Mouse (Mus musculus): ENCODE measurements around the gene Aarsd1.
"Not testable (repeated sequence)": the region's sequence is repeated elsewhere in the genome, so short reads cannot be mapped to it uniquely, and the experiment has no call there.

Aarsd1 gene

DNA sequence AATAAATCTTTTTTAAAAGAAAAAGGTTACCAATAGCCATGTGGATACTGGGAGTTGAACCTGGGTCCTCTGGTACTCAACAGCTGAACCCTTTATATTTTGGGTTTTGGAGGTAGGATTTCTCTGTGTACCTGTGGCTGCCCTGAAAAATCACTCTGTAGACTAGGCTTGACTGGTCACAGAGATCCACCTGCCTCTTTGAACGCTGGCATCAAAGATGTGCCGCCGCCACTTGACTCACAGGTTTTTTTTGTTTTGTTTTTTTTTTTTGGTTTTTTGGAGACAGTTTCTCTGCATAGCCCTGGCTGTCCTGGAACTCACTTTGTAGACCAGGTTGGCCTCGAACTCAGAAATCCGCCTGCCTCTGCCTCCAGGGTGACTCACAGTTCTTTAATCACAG is 30.4 kb upstream of the Aarsd1 start:
- no peak for DNase-seq (ENCODE audit: low spot score in 2 of 2)

DNA sequence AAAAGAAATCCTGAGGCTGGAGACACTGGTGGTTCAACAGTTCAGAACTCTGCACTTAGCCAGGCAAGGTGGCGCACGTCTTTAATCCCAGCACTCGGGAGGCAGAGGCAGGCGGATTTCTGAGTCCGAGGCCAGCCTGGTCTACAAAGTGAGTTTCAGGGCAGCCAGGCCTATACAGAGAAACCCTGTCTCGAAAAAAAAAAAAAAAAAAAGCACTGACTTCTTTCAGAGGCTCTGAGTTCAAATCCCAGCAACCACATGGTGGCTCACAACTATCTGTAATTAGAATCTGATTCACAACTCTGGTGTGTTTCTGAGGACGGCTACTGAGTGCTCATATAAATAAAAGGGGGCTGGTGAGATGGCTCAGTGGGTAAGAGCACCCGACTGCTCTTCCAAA is 29.4 kb upstream of the Aarsd1 start:
- DNase-seq (ENCODE audit: low spot score in 2 of 2) = not testable (repeated sequence)

DNA sequence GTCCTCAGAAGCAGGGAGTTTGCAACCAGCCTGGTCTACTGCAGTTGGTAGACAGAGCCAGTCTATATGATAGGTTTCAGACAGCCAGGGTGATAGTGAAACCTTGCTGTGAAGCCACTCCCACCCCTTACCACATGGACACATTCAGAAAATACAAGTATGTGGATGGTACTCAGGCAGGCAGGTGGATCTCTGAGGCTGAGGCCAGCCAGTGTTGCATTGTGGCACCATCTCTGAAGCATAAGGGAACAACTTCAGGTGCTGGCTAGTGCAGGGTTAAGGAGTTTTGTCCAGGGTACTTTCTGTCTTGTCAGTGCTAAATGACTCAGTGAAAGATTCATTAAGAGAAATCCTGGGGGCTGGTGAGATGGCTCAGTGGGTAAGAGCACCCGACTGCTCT is 28.9 kb upstream of the Aarsd1 start:
- DNase-seq (ENCODE audit: low spot score in 2 of 2) = no peak

DNA sequence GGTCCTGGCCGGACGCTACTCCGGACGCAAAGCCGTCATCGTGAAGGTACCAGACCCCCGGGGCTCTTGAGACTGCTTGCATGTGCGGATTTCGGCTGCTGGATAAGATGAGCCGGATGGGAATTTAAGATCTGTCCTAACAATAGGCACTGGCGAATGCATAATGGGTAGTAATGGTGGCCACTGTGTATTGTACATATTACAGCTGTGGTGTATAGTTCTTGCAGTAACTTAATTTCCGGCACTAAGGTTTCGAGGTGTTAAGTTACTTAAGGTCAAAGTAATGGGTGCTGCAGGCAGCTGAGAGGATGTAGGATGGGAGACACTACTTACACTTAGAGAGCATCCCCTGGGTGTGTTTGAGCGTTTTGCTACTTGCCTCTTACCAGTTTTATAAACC is 25.3 kb upstream of the Aarsd1 start:
- DNase-seq (ENCODE audit: low spot score in 2 of 2) = no peak

DNA sequence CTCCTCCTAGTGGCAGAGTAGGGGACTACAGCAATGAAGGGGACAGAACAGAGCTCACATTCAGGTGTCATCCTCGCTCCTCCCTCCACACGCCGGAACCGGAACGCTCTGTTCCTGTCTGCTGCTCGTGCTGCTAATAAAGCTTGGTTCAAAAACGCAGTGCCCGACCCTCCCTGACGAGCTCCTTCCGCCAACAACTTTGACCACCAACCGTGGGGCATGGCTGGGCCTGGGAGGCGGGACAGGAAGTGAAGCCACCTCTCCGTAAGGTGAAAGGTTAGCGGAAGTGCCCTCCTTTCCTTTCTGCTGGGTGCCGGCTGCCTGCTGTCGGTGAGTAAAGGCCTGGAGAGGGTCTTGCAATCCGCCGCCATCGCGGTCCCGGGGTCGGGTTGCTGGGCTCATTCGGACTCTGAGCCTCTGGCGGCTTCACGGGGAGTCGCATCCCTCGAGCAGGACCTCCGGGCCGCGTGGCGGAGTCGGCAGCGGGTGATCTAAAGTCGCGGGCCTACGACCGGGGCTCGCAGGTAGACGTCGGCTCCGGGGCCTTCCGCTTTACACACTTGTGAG is 24.8 kb upstream of the Aarsd1 start, which contains the start of gene Rpl27:
Gene Rpl27, plus strand, starts transcription at position 172 of the 567 bp plus-strand sequence.
- DNase-seq (ENCODE audit: low spot score in 2 of 2) = peak; percentile 96 to 98

DNA sequence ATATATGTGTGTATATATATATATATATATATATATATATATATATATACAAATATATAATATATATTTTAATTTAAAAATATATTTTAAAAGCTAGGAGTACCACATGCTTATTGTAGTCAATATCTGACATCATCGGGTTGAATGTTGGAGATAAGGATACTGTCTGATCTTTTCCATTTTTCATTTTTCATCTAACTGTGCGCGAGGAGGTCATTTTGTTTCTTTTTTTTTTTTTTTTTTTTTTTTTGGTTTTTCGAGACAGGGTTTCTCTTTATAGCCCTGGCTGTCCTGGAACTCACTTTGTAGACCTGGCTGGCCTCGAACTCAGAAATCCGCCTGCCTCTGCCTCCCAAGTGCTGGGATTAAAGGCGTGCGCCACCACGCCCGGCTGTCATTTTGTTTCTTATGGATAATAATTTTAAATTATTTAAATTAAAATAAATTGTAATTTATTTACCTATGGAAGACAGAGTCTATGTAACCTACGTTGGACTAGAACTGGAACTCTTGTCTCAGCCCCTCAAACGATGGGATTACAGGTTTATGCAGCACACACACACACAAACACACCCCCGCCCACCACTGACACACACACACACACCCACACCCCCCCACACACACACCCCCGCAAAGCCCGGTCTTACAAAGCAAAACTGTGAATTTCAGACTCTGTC is 24.2 kb upstream of the Aarsd1 start:
- not testable (repeated sequence) for DNase-seq (ENCODE audit: low spot score in 2 of 2)

DNA sequence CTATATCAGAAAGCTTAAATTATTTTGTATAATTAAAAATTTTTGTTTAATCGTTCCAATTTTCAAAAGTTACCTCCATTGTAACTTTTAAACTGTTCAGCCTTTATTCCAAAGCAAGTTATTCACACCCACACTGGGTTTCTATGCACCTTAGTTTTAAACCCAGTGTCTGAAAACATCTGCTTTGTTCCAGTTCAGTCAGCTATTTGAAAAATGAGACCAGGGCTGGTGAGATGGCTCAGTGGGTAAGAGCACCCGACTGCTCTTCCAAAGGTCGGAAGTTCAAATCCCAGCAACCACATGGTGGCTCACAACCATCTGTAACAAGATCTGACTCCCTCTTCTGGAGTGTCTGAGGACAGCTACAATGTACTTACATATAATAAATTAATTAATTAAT is 20.6 kb upstream of the Aarsd1 start:
- not testable (repeated sequence) for DNase-seq (ENCODE audit: low spot score in 2 of 2)

DNA sequence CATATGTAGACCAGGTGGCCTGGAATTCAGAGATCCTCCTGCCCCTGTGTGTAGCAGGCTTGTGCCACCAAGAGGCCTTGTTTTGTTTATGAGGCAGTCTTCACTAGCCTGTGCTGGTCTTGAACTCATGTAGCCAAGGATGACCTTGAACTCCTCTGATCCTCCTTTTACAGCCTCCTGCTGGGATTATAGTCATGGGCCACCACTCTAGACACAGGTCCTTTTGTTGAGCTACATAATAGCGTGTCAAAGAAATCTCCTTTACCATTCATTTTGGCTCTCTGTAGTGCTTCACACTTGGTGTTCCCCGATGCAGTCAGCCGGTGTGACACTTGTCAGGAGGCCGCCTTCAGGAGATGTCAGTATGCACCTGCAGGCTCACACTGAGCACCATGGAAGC is 19.5 kb upstream of the Aarsd1 start:
- DNase-seq (ENCODE audit: low spot score in 2 of 2) = no peak

DNA sequence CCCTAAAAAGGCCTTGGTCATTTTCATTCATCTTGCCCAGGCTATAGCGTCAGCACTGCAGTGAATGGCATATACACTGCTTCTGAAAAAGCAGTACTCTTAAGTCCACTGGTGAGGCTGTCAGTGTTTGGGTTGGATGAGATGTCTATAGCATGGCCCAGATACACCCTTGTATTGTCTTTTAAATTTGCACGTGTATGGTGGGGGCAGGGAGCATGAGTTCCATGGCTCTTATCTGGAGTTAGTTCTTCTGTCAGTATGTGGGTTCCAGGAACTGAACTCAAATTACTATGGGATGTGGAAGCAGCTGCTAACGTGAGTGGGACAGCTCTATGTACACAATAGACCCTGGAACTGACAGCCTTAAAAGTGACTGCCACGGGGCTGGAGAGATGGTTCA is 18.4 kb upstream of the Aarsd1 start:
- DNase-seq (ENCODE audit: low spot score in 2 of 2) = no peak

DNA sequence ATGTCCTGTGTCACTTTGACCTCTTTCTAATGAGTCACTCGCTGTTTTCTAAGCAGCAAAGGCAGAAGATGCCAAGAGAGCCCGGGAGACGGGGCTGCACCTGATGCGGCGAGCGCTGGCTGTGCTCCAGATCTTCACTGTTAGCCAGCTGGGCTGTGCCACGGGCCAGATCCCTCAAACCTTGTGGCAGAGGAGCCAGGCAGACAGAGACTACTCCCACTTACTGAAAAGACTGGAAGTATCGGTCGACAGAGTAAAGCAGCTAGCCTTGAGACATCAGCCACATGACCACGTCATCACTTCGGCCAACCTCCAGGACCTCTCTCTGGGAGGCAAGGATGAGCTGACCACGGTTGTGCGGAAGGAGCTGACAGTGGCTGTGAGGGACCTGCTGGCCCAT is 16.0 kb upstream of the Aarsd1 start:
- no peak for DNase-seq (ENCODE audit: low spot score in 2 of 2)

DNA sequence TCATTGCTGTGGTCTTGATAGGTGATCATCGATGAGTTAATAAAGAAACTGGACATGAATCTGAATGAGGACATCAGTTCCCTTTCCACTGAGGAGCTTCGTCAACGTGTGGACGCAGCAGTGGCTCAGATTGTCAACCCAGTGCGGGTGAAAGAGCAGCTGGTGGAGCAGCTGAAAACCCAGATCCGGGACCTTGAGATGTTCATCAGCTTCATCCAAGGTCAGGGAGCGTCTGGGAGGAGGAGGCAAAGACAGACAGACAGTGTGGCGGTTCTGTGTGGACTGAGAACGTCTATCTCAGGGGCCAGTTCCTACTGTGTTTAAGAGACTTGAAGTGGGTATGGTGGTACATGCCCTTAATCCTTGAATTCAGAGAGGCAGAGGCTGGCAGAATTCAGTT is 13.9 kb upstream of the Aarsd1 start:
- DNase-seq (ENCODE audit: low spot score in 2 of 2) = no peak

DNA sequence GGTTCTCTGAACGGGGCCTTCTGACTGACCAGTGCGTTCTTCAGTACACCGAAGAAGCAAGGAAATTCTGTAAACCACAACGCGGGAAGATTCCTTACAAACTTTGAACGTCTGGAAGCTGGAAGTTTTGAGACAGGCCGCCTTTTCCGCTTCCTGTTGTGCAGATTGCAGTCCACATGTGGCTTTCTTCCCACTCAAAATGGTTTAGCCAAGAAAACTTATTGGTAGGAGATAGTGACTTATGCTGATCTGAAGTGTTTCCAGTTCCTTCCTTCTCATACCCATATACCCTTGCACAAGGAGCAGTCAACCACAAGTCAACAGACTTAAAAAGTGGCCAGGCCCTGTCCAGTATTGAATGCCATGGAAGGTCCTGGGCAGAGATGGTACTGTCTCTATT is 8.8 kb upstream of the Aarsd1 start:
- no peak for DNase-seq (ENCODE audit: low spot score in 2 of 2)

DNA sequence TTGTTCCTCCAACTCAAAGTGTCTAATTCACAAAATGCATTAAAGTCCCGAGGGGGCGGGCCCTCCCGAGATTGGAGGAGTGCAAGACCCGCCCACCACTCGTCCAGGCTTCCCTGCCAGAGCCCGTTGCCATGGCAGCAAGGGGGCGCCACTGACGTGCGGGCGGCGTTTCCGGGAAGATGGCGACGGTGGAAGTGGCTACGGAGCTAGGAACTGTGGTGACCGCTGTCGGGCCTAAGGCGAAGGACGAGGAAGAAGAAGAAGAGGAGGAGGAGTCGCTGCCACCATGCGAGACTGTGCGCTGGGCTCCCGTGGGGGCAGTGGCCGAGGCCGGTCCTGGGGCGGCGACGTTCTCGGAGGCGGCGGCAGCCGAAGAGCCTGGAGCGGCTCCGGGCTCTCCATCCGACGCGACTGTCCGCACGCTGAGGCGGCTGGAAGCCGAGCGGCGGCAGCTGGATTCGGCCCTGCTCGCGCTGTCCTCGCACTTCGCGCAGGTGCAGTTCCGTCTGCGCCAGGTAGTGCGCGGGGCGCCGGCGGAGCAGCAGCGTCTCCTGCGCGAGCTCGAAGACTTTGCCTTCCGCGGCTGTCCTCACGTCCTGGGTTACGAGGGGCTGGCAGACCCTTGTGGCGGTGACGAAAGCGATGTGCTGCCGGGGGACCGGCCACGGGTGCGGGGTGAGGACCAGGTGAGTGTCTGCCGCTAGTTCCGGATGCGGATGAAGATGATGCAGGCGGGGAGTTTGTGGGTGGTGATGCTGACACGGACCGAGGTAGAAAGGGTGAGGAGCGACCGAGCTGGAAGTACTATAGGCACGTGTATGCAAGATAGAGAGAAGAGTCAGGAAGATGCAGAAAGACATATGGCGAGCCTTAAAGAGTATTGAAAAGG is 7.8 kb upstream of the Aarsd1 start, which contains the start of the genes Rundc1 and Ptges3l:
Gene Rundc1, plus strand, starts transcription at position 161 of the 889 bp plus-strand sequence.
Gene Ptges3l, minus strand, starts transcription at position 409 of the 889 bp plus-strand sequence.
- peak; percentile 87 to 98 for DNase-seq (ENCODE audit: low spot score in 2 of 2)

DNA sequence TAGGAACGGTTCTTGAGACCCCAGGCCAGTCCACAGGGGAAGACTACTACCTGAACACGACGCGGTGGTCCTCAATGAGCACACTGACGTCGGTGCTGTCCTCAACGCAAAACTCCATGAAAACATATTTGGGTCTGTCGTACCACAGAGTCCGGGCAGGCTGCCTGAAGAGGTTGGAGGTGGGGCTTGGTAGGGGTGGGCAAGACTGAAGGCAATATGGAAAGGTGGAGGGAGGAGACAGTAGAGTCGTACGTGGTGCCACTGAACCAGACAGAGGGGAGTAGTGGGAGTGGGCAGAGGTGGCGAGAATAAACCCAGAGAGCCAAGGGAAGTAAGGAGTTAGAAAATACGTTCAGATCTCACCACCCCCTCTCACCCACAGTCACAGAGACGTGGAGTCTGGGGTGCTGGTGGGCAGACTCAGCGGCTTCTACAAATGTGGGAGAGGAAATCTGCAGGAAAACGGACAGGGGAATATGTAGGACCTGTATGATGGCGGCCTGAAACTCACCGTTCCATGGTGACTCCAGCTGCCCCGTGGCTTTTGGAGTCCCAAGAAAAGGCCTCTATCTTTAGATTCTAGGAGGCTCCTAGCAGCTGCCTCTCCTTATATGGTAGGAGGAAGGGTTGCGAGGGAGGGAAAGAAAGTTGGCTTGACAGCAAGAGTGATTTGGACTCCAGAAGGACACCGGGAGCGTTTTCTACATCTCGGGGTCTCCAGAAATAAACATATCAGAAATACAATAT is 6.9 kb upstream of the Aarsd1 start, which contains the start of gene Gm27029:
Gene Gm27029, minus strand, starts transcription at position 692 of the 747 bp plus-strand sequence.
- no peak for DNase-seq (ENCODE audit: low spot score in 2 of 2)

DNA sequence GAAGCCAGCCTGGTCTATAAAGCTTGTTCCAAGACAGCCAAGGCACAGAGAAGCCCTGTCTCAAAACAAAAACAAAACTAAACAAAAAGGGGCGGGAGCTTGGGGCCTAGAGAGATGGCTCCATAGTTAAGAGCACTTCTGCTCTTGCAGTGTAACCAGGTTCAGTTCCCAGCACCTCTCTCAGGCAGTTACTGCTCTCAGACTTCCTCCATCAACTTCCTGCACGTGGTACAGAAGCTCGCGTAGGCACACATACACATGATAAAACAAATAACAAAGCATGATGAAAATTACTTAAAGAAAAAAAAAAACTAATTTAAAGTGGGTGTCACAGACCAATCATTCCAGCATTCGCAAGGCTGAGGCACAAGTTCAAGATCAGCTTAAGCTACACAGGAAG is 2.7 kb upstream of the Aarsd1 start:
- DNase-seq (ENCODE audit: low spot score in 2 of 2) = no peak

DNA sequence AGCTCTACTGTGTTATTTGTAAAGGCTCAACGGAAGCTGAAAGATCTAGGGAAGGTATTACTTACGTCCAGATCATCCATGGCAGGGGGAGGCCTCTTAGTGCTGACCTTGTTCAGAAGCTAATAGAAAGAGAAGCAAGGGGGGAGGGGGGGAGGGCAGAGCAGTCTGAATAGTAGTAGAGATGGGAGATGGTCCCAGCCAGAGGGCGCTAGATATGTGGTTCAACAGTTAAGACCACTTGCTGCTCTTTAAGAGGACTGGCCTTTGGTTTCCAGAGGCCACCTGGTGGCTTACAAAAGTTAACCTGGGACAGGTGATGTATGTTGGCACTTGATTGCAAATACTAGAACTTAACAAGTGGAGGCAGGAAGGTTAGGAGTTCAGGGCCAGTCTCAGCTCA is 2.2 kb upstream of the Aarsd1 start:
- no peak for DNase-seq (ENCODE audit: low spot score in 2 of 2)

DNA sequence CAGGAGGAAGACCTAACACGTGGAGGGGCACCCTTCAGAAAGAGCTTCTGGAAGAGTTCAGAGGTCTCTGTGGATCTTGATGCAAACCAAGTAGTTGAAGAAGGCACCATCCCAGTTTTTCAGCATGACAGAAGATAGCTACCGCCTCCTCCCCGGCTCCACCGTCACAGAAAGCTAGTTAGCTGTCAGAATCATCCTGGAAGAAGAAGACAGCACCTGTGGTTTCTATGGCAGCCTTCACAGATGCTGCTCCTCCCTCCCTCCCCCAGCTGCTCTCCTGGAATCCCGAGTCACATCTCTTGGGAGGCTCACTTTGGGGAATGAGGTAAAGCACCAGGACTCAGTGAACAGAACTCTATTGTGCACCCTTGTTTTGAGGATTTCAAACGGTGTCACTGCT is 1.6 kb upstream of the Aarsd1 start:
- peak; percentile 47 to 69 for DNase-seq (ENCODE audit: low spot score in 2 of 2)

DNA sequence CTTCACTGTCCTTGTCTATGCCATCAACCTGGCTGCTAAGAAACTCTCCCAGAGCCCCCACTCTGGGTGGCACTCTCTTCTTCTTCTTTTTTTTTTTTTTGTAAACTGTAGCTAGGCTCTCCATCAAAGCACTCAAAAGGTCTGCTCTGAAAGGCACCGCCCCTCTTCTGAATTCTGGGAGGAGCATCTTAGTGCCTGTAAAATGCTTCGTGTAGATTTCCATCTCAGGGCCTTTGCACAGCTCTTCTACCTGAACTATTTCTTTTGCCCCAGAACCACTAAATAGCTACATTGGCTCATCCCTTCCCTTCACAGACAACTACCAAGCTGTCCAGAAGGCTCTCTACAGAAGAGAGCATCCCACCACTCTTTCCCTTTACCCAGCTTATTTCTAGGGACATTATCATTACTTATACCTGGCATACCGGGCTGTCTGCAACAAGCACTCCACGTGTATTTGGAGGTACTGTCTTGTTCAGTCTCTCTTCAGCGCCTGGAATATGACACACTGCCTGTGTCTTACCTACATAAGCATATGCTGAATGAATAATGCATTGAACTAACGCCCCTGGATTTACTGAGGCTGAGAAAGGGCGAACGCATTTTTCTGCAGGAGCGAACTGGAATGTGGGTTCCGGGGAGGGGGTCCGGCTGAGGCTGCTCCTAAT is 848 bp downstream of the Aarsd1 start:
- no peak for DNase-seq (ENCODE audit: low spot score in 2 of 2)

DNA sequence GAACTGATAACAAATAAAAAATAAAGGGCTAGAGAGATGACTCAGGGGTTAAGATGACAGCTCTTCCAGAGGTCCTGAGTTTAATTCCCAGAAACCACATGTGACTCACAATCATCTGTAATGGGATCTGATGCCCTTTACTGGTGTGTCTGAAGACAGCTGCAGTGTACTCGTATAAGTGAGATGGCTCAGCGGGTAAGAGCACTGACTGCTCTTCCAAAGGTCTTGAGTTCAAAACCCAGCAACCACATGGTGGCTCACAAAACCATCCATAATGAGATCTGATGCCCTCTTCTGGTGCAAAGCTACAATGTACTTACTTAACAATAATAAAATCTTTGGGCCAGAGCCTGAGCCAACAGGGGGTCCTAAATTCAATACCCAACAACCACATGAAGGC is 2.1 kb downstream of the Aarsd1 start:
- DNase-seq (ENCODE audit: low spot score in 2 of 2) = no peak

DNA sequence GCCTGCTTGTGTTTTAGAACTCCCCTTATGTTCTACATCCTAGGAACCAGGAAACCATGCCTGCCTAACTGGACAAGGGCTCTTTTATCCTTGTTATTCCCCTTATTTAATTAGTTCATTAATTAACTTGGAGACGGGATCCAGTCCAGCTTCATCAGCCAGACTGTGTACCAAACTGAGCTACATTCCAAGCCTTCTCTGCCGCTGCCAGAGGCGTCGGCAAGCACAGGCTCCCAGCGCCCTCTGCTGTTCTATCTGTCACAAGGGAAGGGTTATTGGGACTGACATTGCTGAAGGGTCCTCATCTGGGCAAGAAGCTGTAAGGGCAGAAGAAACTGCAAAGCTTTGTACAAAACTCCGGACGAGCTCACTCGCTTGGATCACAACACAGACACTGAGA is 22.3 kb downstream of the Aarsd1 start:
- peak in 1 of 2 experiments; percentile 76 for DNase-seq (ENCODE audit: low spot score in 2 of 2)

DNA sequence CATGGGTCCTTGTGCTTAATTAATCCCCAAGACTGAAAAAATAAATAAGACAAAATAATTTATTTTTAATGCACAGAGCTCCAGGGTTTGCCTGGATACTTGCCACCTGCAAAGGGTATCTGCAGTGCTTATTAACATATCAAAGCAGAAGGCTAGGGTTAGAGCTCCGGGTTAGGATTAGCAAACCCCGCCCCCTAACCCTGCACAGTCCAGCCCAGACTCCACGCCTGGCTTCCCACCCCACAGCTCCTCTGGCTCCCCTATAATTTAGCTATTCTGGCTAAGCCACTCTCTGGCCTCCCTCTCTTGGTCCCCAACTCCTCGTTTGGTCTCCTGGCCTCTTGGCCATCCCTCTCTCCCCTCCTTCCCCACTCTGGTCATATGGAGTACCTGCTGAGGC is 35.6 kb downstream of the Aarsd1 start:
- no peak for DNase-seq (ENCODE audit: low spot score in 2 of 2)
